Mouse (Mus musculus) right cerebral cortex, postnatal 14 days (tissue): ENCODE measurements around the gene Olfr1294.

Source experiments
- DNase-seq: peaks from one replicate; pipeline ENCODE4 v3.0.0; 2022

Olfr1294 gene

DNA sequence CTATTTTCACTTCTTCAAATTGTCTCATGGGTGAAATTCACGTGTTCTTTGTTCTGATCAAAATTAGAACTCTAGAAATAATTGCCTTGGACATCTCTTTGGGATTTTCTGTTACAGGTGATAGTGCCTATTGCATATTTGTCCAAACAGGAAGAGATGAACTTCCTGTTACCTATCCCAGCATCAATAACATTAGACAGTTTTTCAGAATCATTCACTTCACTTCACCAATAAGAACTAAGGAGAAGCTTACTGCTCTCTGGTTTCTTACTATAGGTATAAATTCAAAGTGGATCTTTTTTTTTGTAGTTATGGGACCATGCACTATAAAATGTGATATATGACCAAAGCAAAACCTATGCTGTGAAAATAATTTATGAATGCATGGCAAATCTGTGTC lies at the start of gene Olfr1294:
Olfr1294 (minus strand) TSS at position 101 of the 400 bp plus-strand sequence.
- no peak for DNase-seq

DNA sequence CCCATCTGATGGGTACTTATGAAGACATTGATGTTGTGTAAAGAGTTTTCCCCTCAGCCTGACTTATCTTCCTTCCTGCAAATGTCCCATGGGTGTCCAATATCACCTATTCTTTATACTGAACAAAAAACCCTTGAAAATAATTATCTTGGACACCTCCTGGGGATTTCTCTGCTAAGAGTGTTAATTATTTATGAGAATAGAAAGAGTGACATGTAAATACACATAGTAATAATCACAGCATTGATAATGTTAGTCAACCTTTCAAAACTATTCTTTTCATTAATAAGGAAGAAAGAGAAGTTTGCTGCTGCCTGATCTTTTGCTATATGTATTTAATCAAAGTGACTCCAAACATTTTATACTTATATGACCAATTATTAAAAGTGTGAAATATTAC lies 29.5 kb upstream of the Olfr1294 start, which contains the start of gene Olfr1295:
Olfr1295 (minus strand) TSS at position 101 of the 400 bp plus-strand sequence.
- DNase-seq: no peak

DNA sequence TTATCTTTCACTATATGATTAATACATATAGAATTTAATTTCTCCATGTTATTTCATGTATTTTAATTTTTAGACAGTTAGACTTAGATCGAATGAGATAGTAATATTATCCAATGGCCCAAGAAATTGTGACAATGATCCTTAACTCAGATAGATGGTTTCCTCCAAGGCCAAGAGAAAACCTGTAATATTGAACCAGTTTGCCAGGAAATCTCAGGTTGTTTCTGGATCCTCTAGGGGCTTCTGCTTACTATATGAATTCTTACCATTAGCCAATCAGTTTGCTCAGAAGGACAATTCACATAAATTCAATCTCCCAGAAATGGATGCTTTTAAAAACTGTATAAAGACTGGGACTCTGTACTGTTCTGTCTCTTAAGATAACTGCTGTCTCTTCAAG lies 15.2 kb downstream of the Olfr1294 start, which contains the start of gene Olfr1293-ps:
Olfr1293-ps (plus strand) TSS at position 301 of the 400 bp plus-strand sequence.
- DNase-seq: no peak

DNA sequence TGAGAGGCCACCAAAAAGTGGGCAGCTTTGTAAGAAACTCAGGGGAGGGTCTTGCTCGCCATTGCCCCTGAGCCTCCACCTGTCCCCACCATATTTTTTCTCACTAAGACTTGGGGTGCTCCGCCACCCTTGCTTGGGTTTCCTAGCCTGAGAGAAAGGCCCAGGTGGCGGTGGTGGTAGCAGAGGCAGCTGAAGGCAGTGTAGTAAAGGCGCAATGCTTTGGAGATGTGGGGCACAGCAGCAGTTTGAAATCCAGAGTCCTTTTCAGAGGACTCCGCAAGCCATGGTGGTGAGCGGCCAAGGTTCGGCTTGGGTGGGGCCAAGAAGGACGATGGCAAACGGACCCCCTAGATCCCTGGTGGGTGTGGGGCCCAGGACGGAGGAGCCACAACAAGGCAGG lies 22.6 kb downstream of the Olfr1294 start:
- DNase-seq: no peak

DNA sequence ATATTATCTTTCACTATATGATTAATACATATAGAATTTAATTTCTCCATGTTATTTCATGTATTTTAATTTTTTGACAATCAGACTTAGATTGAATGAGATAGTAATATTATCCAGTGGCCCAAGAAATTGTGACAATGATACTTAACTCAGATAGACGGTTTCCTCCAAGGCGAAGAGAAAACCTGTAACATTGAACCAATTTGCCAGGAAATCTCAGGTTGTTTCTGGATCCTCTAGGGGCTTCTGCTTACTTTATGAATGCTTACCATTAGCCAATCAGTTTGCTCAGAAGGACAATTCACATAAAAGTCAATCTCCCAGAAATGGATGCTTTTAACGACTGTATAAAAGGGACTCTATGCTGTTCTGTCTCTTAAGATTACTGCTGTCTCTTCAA lies 43.2 kb downstream of the Olfr1294 start, which contains the start of gene Olfr1291-ps1:
Olfr1291-ps1 (plus strand) TSS at position 301 of the 400 bp plus-strand sequence.
- DNase-seq: no peak

DNA sequence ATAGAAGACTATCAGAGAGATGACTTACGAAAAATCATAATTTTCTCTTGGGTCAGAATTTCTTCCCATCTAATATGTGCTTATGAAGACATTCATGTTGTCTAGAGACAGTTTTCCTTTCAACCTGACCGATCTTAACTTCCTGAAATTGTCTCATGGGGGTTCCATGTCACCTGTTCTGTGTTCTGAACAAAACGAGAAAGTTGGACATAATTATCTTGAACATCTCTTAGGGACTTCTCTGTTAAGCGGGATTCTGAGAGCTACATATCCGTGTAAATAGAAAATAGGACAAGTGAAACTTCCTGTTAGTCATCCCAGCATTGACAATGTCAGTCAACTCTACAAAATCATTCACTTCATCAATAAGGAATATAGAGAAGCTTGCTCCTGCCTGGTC lies 46.4 kb downstream of the Olfr1294 start, which contains the start of gene Olfr1290:
Olfr1290 (minus strand) TSS at position 101 of the 400 bp plus-strand sequence.
- no peak for DNase-seq
